ENCODE assay signal across 27 mouse cellular contexts in the genomic region with DNA sequence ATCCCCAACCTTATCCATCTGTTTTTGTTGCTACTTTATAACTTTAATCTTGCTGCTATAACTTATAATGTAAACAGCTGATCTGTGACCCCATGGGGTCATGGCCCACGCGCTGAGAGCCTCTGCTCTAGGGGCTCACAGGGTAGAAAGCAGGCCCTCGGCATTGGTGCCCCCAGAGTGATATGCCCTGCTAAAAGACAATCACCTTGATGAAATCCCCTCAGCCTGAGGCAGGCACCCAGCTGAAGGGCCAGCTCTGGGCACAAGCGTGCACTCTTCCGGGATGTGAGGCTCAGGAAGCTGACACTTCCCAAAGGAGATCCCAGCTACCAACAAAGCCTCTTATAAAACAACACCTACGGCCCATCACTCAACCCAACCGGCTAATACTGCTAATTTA. TPM values are rescaled to one million over a fixed set of nuclear protein-coding genes. Genes with fewer than 3 reads are reported as not detected.
"Had no signal": no experiment of that assay in that cellular context is flagged by ENCODE, and none has a peak within 500 bp of the region (broad histone marks: within the 10 kb centered on the region; RNA-seq: fewer than 3 reads in every experiment).

No protein-coding gene starts in this region.

- H3K4me1 ChIP-seq: lung, embryonic 15.5 days had no signal

- H3K4me3 ChIP-seq: liver, embryonic 12.5 days; liver, embryonic 15.5 days; lung, embryonic 15.5 days had no signal

- H3K9me3 ChIP-seq: liver, embryonic 12.5 days; liver, embryonic 15.5 days; lung, embryonic 15.5 days had no signal

- H3K9ac ChIP-seq: liver, embryonic 12.5 days; liver, embryonic 15.5 days; lung, embryonic 15.5 days had no signal

- H3K27me3 ChIP-seq: liver, embryonic 12.5 days; liver, embryonic 15.5 days; lung, embryonic 15.5 days had no signal

- DNase-seq: kidney, adult 18-20 months; kidney, postnatal 25 days; lung, adult 18-20 months; lung, postnatal 10 days; lung, postnatal 36 days; midbrain, embryonic 14.5 days; thymus, postnatal 25 days had no signal

- ATAC-seq: liver, embryonic 12.5 days had no signal

- H3K27ac ChIP-seq: kidney, postnatal 0 days; liver, embryonic 12.5 days; liver, embryonic 15.5 days; lung, embryonic 15.5 days had no signal

- H3K4me2 ChIP-seq: liver, embryonic 12.5 days; liver, embryonic 15.5 days; lung, embryonic 15.5 days; midbrain, embryonic 11.5 days had no signal

RNA-seq across cellular contexts. Expression of a gene that starts 42.5 kb away (rescaled TPM):
- total RNA-seq: layer of hippocampus, adult 8-10 months; left cerebral cortex, postnatal 36 days; megakaryocyte progenitor cell, adult 5-6 weeks; megakaryocyte-erythroid progenitor cell, adult 5-6 weeks; midbrain, postnatal 0 days had no signal
- polyA plus RNA-seq: intestine, embryonic 16.5 days; kidney, embryonic 14.5 days; kidney, postnatal 0 days; large intestine, adult 2 months; limb, embryonic 11.5 days; limb, embryonic 14.5 days; liver, embryonic 12.5 days; liver, embryonic 15.5 days; lung, embryonic 15.5 days; midbrain, embryonic 11.5 days; midbrain, embryonic 14.5 days; midbrain, postnatal 0 days; neural tube, embryonic 11.5 days; neural tube, embryonic 14.5 days; small intestine, adult 2 months; stomach, embryonic 14.5 days; thymus, postnatal 0 days had no signal
